Mouse (Mus musculus) cerebellum, adult 2 months (tissue): ENCODE results near the gene Med29.

Source experiments
- CTCF ChIP-seq: fragments of 200-500 bp; IDR thresholded peaks from 2 replicates; pipeline ENCODE4 v1.5.1; 2011; ENCODE audit warnings: low read depth, mild to moderate bottlenecking, control low read depth, low read length, moderate library complexity, borderline replicate concordance; ENCODE audit not compliant: insufficient read depth
- POLR2A ChIP-seq: fragments of 200-500 bp; IDR thresholded peaks from 2 replicates; pipeline ENCODE4 v1.6.1; 2011; ENCODE audit warnings: low read length, control low read depth, borderline replicate concordance; ENCODE audit not compliant: insufficient read depth

GRCm38 (mm10) chr7:28371514-28371989, 21.0 kb downstream of the Med29 start:
- TF ChIP-seq POLR2A (no peak), CTCF (no peak)
